Mouse (Mus musculus) fat pad, adult 2 months (tissue): ENCODE data around the gene Catsperg1.
A peak's percentile ranks its signal among the peaks of the same experiment; 100 is the strongest.
"Not testable (repeated sequence)": the region's sequence is repeated elsewhere in the genome, so short reads cannot be mapped to it uniquely, and the experiment has no call there.

Experiments used
- DNase-seq: peaks from one replicate; pipeline ENCODE4 v3.0.0-alpha.2; 2011; ENCODE audit warnings: low read depth, low spot score; ENCODE audit errors: extremely low read depth

Gene Catsperg1

DNA sequence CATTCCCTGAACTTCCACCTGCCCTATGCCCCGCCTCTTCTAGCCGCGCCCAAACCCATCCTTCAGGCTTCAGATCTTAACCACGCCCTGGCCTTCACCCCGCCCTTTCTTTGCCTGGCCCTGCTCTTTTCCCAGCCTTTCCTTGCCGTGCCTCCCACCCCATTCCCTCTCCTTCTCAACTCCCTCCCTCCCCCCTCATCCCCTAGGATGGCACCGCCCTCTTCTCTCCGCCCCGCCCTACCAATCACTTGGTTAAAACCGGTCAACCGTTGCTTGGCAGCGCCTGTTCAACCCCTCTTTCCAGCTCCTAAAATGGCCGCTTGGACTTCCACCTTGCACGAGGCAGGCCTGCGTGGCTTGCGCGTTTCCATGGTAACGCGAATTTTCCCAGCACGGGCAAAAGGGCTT lies at the start of gene Catsperg1:
TSS of gene Catsperg1 (minus strand) at position 361 of the 408 bp plus-strand sequence.
- DNase-seq: no peak

- no peak for DNase-seq
Measured at GRCm38 (mm10) chr7:29262151-29262550, 48.3 kb upstream of the Catsperg1 start.

- DNase-seq: no peak
Measured at GRCm38 (mm10) chr7:29259781-29260730, 46.2 kb upstream of the Catsperg1 start.

GRCm38 (mm10) chr7:29257368-29257767 lies 43.5 kb upstream of the Catsperg1 start:
- DNase-seq: peak; percentile 83

- DNase-seq: no peak
Measured at GRCm38 (mm10) chr7:29255875-29256274, 42.0 kb upstream of the Catsperg1 start.

DNA sequence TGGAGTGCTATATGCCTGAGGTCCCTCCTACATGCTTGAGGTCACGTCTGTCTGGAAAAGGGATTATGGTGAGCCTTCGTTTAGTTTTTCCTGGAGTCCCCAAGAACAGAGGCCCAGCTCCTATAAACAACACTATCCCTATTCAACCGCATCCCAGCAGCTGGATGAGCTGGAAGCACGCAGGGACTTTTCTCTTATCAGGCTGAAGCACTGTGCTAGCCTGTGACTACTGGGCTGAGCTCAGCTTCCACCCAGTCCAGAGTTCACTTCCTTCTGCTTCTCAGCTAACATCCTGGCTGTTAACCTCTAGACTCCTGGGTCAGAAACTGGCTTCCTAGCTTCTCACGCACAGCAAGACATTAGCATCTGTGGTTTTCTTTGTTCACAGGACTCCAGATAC lies 40.0 kb upstream of the Catsperg1 start:
- DNase-seq: no peak

DNA sequence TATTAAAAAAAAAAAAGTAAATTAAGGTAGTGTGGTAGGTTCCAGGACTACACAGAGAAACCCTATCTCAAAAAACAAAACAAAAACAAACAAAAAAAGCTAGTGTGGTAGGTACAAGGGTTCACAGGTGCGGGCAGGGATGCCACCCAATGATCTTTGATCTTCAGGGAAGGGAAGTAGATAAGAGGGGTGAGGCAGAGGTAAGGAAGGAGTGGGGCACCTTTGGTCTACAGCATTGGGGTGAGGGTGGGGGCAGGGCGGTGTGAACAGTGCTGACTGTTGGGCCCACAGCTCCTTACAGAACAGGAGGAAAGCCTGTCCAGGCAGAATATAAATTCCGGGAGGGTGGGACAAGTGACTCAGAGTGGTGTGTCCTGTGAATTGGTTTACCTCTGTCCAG lies 37.3 kb upstream of the Catsperg1 start:
- no peak for DNase-seq

DNA sequence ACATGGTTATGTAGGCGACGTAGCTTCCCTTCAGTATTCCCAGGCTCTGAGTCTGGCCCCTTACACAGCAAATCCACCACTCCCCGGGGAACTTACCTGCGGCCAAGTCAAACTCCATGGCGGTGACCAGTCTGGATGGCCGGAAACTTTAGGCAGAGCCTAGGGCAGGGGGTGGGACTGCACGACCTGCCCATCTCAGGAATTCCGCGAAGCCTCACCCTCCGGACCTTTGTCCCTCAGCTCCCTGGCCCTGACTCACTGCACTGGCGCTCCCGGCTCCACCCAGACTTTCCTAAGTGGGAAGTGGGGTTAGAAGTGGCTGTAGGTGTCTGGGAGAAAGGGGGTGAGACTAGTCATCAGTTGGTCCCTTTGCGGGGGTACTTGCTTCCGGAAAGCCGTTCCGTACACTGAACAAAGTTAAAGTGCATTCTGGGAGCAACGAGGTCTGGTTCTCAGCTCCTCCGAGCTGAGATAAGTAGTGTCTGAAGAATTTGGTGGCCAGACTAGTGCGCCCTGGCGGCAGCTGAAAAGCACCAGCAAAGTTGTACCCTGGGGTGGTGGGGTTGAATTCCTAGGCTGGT lies 34.5 kb upstream of the Catsperg1 start, which contains the start of gene 2200002D01Rik:
TSS of gene 2200002D01Rik (minus strand) at position 206 of the 581 bp plus-strand sequence.
- DNase-seq: no peak

GRCm38 (mm10) chr7:29247706-29248105 lies 33.9 kb upstream of the Catsperg1 start:
- no peak for DNase-seq

DNA sequence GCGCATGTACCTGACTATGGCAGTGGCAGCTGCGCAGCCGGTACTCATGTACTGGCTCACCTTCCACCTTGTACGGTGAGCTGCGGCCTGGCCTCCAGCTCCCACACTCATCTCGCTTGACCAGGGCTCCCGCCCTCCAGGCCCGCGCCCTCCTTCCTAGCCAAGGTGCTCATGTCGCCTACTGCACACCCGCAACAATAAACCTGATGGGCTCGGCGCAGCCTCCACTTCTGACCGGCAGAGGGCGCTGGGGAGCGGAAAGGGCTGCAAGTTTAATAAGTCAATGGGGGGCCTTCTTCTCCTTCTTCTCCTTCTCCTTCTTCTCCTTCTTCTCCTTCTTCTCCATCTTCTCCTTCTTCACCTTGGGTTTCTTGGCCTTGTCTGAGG lies 33.5 kb upstream of the Catsperg1 start:
- DNase-seq: no peak

- no peak for DNase-seq
Measured at GRCm38 (mm10) chr7:29246619-29247313, 32.9 kb upstream of the Catsperg1 start.

GRCm38 (mm10) chr7:29246015-29246414 lies 32.2 kb upstream of the Catsperg1 start:
- no peak for DNase-seq

GRCm38 (mm10) chr7:29244732-29245416 lies 31.0 kb upstream of the Catsperg1 start:
- DNase-seq: no peak

DNA sequence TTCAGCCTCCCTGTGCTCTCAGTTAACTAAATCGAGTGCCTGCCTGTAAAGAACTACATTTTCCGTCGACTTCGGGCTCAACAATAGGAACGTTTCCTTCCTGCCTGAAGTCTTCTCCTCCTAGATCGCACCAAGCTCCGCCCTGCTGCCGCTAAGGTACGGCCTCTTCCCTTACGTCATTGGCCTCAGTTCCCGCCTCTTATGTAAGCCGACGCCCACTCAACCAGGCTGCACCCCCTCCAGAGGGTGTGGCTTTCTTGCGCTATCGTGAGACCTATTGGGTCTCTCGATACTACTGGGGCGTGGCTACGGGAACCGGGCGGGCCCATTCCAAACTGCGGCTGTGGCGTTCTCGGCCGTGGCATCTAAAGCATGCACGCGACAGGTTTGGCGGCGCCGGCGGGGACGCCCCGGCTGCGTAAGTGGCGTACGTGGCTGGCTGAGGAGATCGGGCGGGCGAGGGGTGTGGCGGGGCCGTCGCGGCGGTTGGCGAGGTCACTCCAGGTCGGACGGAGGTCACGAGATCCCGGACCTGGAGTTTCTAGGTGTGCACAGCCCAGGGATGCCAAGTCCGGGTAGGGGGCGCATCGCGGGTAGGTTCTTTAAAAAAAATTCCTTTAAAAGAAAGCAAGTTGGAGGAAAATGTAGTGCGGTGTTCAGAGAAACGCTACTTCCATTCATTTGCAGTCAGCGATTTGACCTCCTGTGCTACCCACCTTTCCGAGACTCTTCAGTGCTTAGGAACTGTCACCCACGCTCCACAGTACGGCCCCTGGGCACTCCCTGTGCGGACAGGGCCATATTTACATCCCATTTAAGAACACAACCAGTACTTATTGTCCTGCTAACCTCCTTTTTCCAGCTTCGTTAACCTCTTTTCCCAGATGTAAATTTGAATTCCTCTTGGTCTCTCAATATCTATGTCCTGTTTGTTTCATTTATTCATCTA lies 24.5 kb upstream of the Catsperg1 start, which contains the start of gene Yif1b:
TSS of gene Yif1b (plus strand) at position 311 of the 949 bp plus-strand sequence.
- DNase-seq: peak; percentile 89

DNA sequence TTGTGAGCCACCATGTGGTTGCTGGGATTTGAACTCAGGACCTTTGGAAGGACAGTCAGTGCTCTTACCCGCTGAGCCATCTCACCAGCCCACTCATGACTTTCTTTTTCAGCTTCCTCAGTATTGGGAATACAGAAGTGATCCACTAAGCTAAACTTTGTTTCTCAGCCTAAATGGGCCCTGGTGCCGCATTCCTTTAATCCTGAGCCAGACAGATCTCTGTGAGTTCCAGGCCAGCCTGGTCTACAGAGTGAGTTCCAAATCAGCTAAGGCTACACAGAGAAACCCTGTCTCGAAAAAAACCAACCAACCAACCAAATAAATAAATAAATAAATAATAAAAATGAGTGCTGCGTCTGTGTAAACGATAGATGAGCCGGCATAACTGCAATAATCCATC lies 23.8 kb upstream of the Catsperg1 start:
- not testable (repeated sequence) for DNase-seq

GRCm38 (mm10) chr7:29236593-29236992 lies 22.8 kb upstream of the Catsperg1 start:
- DNase-seq: no peak

GRCm38 (mm10) chr7:29234661-29235060 lies 20.8 kb upstream of the Catsperg1 start:
- no peak for DNase-seq

DNA sequence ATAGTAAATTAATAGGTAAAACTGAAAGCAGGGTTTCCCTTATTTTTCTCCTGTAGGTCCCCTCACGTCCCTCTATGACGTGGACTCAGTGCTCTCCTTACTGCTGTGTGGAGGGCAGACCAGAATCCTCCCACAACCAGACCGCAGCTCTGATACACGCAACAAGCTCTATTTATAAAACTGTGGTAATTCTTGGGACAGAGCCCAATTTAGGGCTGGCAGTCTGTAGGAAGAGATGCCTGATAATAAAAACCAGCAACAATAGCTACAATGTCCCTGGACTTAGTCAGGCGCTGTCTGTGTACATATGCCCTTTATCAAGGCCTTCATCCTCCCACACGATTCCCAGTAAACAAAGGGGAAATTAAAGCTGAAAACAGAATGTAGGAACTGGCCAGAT lies 19.9 kb upstream of the Catsperg1 start:
- no peak for DNase-seq

DNA sequence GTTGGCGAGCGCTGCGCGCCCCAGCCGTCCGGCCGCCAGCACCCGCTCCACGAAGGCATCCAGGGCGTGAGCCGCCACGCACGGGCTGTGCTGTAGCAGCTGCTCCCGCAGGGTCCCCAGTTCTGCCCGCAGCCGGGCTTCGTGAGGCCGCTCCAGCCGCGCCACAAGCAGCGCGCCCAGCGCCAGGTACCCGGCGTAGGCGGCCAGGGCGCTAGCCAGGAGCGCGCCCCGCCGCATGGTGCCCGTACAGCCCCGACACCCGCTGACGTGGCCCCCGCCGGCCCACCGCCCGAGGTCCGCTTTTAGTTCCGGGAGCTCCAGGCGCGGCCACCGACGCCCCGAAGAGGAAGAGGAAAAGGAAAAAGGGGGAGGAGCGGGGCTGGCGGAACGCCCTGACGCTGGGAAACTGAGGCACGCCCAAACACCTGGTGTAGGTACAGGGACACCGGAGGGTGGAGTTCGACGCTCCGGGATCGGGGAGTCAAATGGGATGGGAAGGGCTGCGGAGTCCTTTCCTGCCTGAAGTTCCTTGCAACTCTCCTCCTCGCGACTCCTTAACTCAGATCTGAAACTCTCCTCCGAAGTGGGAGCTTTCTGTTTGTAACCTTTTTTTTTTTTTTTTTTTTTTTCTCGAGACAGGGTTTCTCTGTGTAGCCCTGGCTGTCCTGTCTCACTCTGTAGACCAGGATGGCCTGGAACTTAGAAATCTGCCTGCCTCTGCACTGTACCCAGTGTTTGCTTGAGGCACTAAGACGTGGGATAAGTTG lies 18.6 kb upstream of the Catsperg1 start, which contains the start of gene Kcnk6:
TSS of gene Kcnk6 (minus strand) at position 269 of the 767 bp plus-strand sequence.
- DNase-seq: no peak
